Mouse (Mus musculus) heart, postnatal 25 days (tissue): ENCODE results near the gene Crybb2. TPM values are rescaled to one million over a fixed set of nuclear protein-coding genes. Genes with fewer than 3 reads are reported as not detected.

ENCODE experiments used
- total RNA-seq, 2 experiments: library from RNA; stranded (reverse); gene quantifications; 2 replicates each; pipeline ENCODE4 v1.2.3; 2021

The Crybb2 gene
- total RNA-seq, 2 experiments from 2014 or later: not detected

Other genes with a start within 250 kb of the Crybb2 start
- gene Myo18b, start 173.8 kb downstream of the Crybb2 start, total RNA-seq: 100 to 1,000 TPM; 253 to 259 TPM
- gene Grk3, start 54.3 kb downstream of the Crybb2 start, total RNA-seq: 1 to 10 TPM; 5.1 to 6.6 TPM
- gene Crybb3, start 11.5 kb upstream of the Crybb2 start, total RNA-seq: 1 to 10 TPM; 1.3 to 2.0 TPM
- 10 to 100 TPM; 21.3 to 26.1 TPM for gene 2900026A02Rik, start 151.1 kb upstream of the Crybb2 start, total RNA-seq
- not detected for gene Tmem211, start 156.8 kb upstream of the Crybb2 start, total RNA-seq
- 1 to 10 TPM in 1 of 2 experiments, under 1 TPM in 1; 0.52 to 1.1 TPM for gene Sgsm1, start 240.7 kb upstream of the Crybb2 start, total RNA-seq